Mouse (Mus musculus) liver, embryonic 13.5 days (tissue): ENCODE measurements around the gene Muc3. TPM values are rescaled to one million over a fixed set of nuclear protein-coding genes. Genes with fewer than 3 reads are reported as not detected.

ENCODE experiments used
- ATAC-seq: fragments of 200-750 bp; cut with Nextera tagmentation; 2 replicates; pipeline ENCODE4 v1.8.0; 2017; ENCODE audit warnings: low read depth, mild to moderate bottlenecking, moderate number of reproducible peaks, moderate library complexity
- DNase-seq: peaks from one replicate; pipeline ENCODE4 v3.0.0; 2022
- H3K27ac ChIP-seq: fragments of 300-500 bp; sonication (generic); 2 replicates; pipeline ENCODE4 v1.5.1; 2015; ENCODE audit warnings: moderate library complexity, mild to moderate bottlenecking, inconsistent platforms
- H3K27me3 ChIP-seq: fragments of 300-500 bp; sonication (generic); 2 replicates; pipeline ENCODE4 v1.6.1; 2015; ENCODE audit warnings: mild to moderate bottlenecking, inconsistent platforms
- H3K36me3 ChIP-seq: fragments of 300-500 bp; sonication (generic); 2 replicates; pipeline ENCODE4 v1.6.1; 2015; ENCODE audit warnings: mild to moderate bottlenecking, inconsistent platforms
- H3K4me1 ChIP-seq: fragments of 300-500 bp; sonication (generic); replicated peaks from 2 replicates; pipeline ENCODE4 v1.6.1; 2015; ENCODE audit warnings: inconsistent platforms
- H3K4me2 ChIP-seq: fragments of 300-500 bp; sonication (generic); 2 replicates; pipeline ENCODE4 v1.6.1; 2015; ENCODE audit warnings: inconsistent platforms, mild to moderate bottlenecking, moderate library complexity
- H3K4me3 ChIP-seq: fragments of 300-500 bp; sonication (generic); replicated peaks from 2 replicates; pipeline ENCODE4 v1.5.1; 2015; ENCODE audit warnings: mild to moderate bottlenecking, inconsistent platforms
- H3K9ac ChIP-seq: fragments of 300-500 bp; sonication (generic); 2 replicates; pipeline ENCODE4 v1.6.1; 2015; ENCODE audit warnings: mild to moderate bottlenecking, inconsistent platforms
- H3K9me3 ChIP-seq: fragments of 300-500 bp; sonication (generic); replicated peaks from 2 replicates; pipeline ENCODE4 v1.6.1; 2016; ENCODE audit warnings: inconsistent platforms
- WGBS: fragments of 180-500 bp; shearing (Covaris S2); methylation state at CpG from one replicate; pipeline ENCODE4 v1.1.7; 2015; ENCODE audit not compliant: insufficient replicate concordance; 5-methylcytosine and 5-hydroxymethylcytosine counted together
- polyA plus RNA-seq: library from polyadenylated mRNA; unstranded; fragments of >200 nt; fragmentation: Nextera tagmentation; extraction: Ambion mirVana; gene quantifications from 2 replicates; pipeline ENCODE4 v1.2.1, GENCODE M21; 2015

Gene Muc3
- polyA plus RNA-seq, 1 experiment from 2014 or later: not detected

- Histone ChIP-seq H3K4me3 (no peak overlapping the region), H3K9ac (no peak overlapping the region), H3K4me1 (peaks cover 53% of the 10 kb centered on the region), H3K36me3 (peaks cover 40% of the 10 kb centered on the region), H3K9me3 (peaks cover 30% of the 10 kb centered on the region), H3K4me2 (no peak overlapping the region), H3K27ac (no peak overlapping the region), H3K27me3 (peaks cover 3% of the 10 kb centered on the region; the same call in 1 of the 2 replicates)
- DNase-seq: no peak
- 72% methylated on average over 8 of the region's 8 CpGs for WGBS
- no peak for ATAC-seq
Observed at GRCm38 (mm10) chr5:137107670-137108069, 41.5 kb downstream of the Muc3 start.

GRCm38 (mm10) chr5:137107024-137107423, 42.1 kb downstream of the Muc3 start:
- ATAC-seq (no peak), DNase-seq (peak; percentile 74)
- Histone ChIP-seq H3K4me3 (no peak overlapping the region), H3K4me1 (peaks cover 60% of the 10 kb centered on the region), H3K27me3 (peaks cover 3% of the 10 kb centered on the region; the same call in 1 of the 2 replicates), H3K4me2 (peak overlapping the region; percentile 23; the same call in 1 of the 2 replicates), H3K9me3 (peaks cover 25% of the 10 kb centered on the region), H3K36me3 (peaks cover 34% of the 10 kb centered on the region), H3K9ac (no peak overlapping the region), H3K27ac (peak overlapping the region; percentile 50)
- WGBS: 7% methylated on average over 6 of the region's 6 CpGs

- peaks cover 29% of the 10 kb centered on the region for H3K36me3 ChIP-seq
- peaks cover 19% of the 10 kb centered on the region for H3K9me3 ChIP-seq
- 0 out of 2 replicates have a peak overlapping the region, but pooled peaks have one; percentile 16 for H3K9ac ChIP-seq
- H3K4me2 ChIP-seq: peak overlapping the region; percentile 23; the same call in 1 of the 2 replicates
- no peak for ATAC-seq
- 59% methylated on average over 4 of the region's 4 CpGs for WGBS
- DNase-seq: no peak
- H3K27me3 ChIP-seq: peaks cover 3% of the 10 kb centered on the region; the same call in 1 of the 2 replicates
- peak overlapping the region; percentile 50; the same call in 1 of the 2 replicates for H3K27ac ChIP-seq
- no peak overlapping the region for H3K4me3 ChIP-seq
- peaks cover 66% of the 10 kb centered on the region for H3K4me1 ChIP-seq
Observed at GRCm38 (mm10) chr5:137106434-137106833, 42.7 kb downstream of the Muc3 start.

GRCm38 (mm10) chr5:137103969-137104368, 45.2 kb downstream of the Muc3 start:
- Histone ChIP-seq H3K9ac (peak overlapping the region; percentile 57), H3K9me3 (no peaks in the 10 kb centered on the region), H3K4me2 (peak overlapping the region; percentile 69), H3K27me3 (peaks cover 3% of the 10 kb centered on the region; the same call in 1 of the 2 replicates), H3K36me3 (peaks cover 12% of the 10 kb centered on the region; the same call in 1 of the 2 replicates), H3K4me3 (no peak overlapping the region), H3K27ac (peak overlapping the region; percentile 99), H3K4me1 (peaks cover 90% of the 10 kb centered on the region)
- ATAC-seq (no peak), DNase-seq (no peak)
- WGBS: 82% methylated on average over 2 of the region's 2 CpGs

GRCm38 (mm10) chr5:137102575-137103522, 46.3 kb downstream of the Muc3 start:
- H3K9ac ChIP-seq: peak overlapping the region; percentile 72
- H3K4me2 ChIP-seq: peak overlapping the region; percentile 69
- no peaks in the 10 kb centered on the region for H3K9me3 ChIP-seq
- H3K4me1 ChIP-seq: peaks cover 99% of the 10 kb centered on the region
- peak overlapping the region; percentile 35 for H3K4me3 ChIP-seq
- WGBS: 30% methylated on average over 28 of the region's 28 CpGs
- DNase-seq: peak; percentile 90
- peak; percentile 92 for ATAC-seq
- H3K27me3 ChIP-seq: peaks cover 3% of the 10 kb centered on the region; the same call in 1 of the 2 replicates
- H3K27ac ChIP-seq: peak overlapping the region; percentile 99
- H3K36me3 ChIP-seq: peaks cover 12% of the 10 kb centered on the region; the same call in 1 of the 2 replicates

- 75% methylated on average over 10 of the region's 10 CpGs for WGBS
- H3K4me2 ChIP-seq: peak overlapping the region; percentile 69
- H3K27me3 ChIP-seq: no peaks in the 10 kb centered on the region
- H3K27ac ChIP-seq: peak overlapping the region; percentile 99
- DNase-seq: no peak
- no peak for ATAC-seq
- no peak overlapping the region for H3K4me3 ChIP-seq
- peaks cover 96% of the 10 kb centered on the region for H3K4me1 ChIP-seq
- H3K9ac ChIP-seq: peak overlapping the region; percentile 72
- peaks cover 12% of the 10 kb centered on the region; the same call in 1 of the 2 replicates for H3K36me3 ChIP-seq
- H3K9me3 ChIP-seq: no peaks in the 10 kb centered on the region
Observed at GRCm38 (mm10) chr5:137102078-137102477, 47.0 kb downstream of the Muc3 start.

GRCm38 (mm10) chr5:137100660-137101059, 48.5 kb downstream of the Muc3 start:
- peaks cover 12% of the 10 kb centered on the region; the same call in 1 of the 2 replicates for H3K36me3 ChIP-seq
- H3K9ac ChIP-seq: peak overlapping the region; percentile 34; the same call in 1 of the 2 replicates
- no peak overlapping the region for H3K4me3 ChIP-seq
- H3K27ac ChIP-seq: peak overlapping the region; percentile 99
- peaks cover 82% of the 10 kb centered on the region for H3K4me1 ChIP-seq
- no peak overlapping the region for H3K4me2 ChIP-seq
- H3K27me3 ChIP-seq: no peaks in the 10 kb centered on the region
- ATAC-seq (no peak), DNase-seq (no peak)
- WGBS: 46% methylated on average over 4 of the region's 4 CpGs
- no peaks in the 10 kb centered on the region for H3K9me3 ChIP-seq

GRCm38 (mm10) chr5:137098418-137098817, 50.7 kb downstream of the Muc3 start:
- peak overlapping the region; percentile 47 for H3K4me2 ChIP-seq
- WGBS: 24% methylated on average over 11 of the region's 11 CpGs
- H3K4me1 ChIP-seq: peaks cover 67% of the 10 kb centered on the region
- H3K9me3 ChIP-seq: no peaks in the 10 kb centered on the region
- DNase-seq: peak; percentile 43
- H3K36me3 ChIP-seq: no peaks in the 10 kb centered on the region
- H3K27me3 ChIP-seq: no peaks in the 10 kb centered on the region
- peak overlapping the region; percentile 60; the same call in 1 of the 2 replicates for H3K9ac ChIP-seq
- H3K27ac ChIP-seq: peak overlapping the region; percentile 99
- ATAC-seq: peak; percentile 39
- H3K4me3 ChIP-seq: no peak overlapping the region

GRCm38 (mm10) chr5:137096037-137096436, 53.1 kb downstream of the Muc3 start:
- no peaks in the 10 kb centered on the region for H3K9me3 ChIP-seq
- H3K27me3 ChIP-seq: no peaks in the 10 kb centered on the region
- H3K4me1 ChIP-seq: peaks cover 52% of the 10 kb centered on the region
- 54% methylated on average over 1 of the region's 1 CpGs for WGBS
- 0 out of 2 replicates have a peak overlapping the region, but pooled peaks have one; percentile 51 for H3K27ac ChIP-seq
- H3K36me3 ChIP-seq: no peaks in the 10 kb centered on the region
- ATAC-seq (no peak), DNase-seq (no peak)
- no peak overlapping the region for H3K9ac ChIP-seq
- H3K4me3 ChIP-seq: no peak overlapping the region
- no peak overlapping the region for H3K4me2 ChIP-seq

- Histone ChIP-seq H3K9me3 (no peaks in the 10 kb centered on the region), H3K27ac (peak overlapping the region; percentile 2; the same call in 1 of the 2 replicates), H3K9ac (no peak overlapping the region), H3K4me1 (peaks cover 43% of the 10 kb centered on the region), H3K4me2 (no peak overlapping the region), H3K27me3 (no peaks in the 10 kb centered on the region), H3K4me3 (no peak overlapping the region), H3K36me3 (no peaks in the 10 kb centered on the region)
- WGBS: 50% methylated on average over 10 of the region's 10 CpGs
- DNase-seq: no peak
- no peak for ATAC-seq
Observed at GRCm38 (mm10) chr5:137095135-137095534, 54.0 kb downstream of the Muc3 start.

- no peak for DNase-seq
Observed at GRCm38 (mm10) chr5:137093720-137094119, 55.4 kb downstream of the Muc3 start.

More at GRCm38 (mm10) chr5:137093720-137094119, 55.4 kb downstream of the Muc3 start:
- no peak for ATAC-seq
- Histone ChIP-seq H3K27me3 (no peaks in the 10 kb centered on the region), H3K27ac (no peak overlapping the region), H3K9ac (no peak overlapping the region), H3K4me2 (no peak overlapping the region), H3K36me3 (no peaks in the 10 kb centered on the region), H3K9me3 (no peaks in the 10 kb centered on the region), H3K4me1 (peaks cover 31% of the 10 kb centered on the region), H3K4me3 (no peak overlapping the region)
- WGBS: 67% methylated on average over 9 of the region's 9 CpGs
